Mouse (Mus musculus) stomach, postnatal 0 days (tissue): ENCODE measurements around the gene Slc25a4. TPM values are rescaled to one million over a fixed set of nuclear protein-coding genes. Genes with fewer than 3 reads are reported as not detected.
A peak's percentile ranks its signal among the peaks of the same experiment; 100 is the strongest.

ENCODE experiments used
- ATAC-seq: fragments of 200-750 bp; cut with Nextera tagmentation; 2 replicates; pipeline ENCODE4 v1.8.0; 2017; ENCODE audit not compliant: low FRiP score, low TSS enrichment
- DNase-seq: peaks from one replicate; pipeline ENCODE4 v3.0.0-alpha.2; 2016; ENCODE audit warnings: low spot score
- H3K27ac ChIP-seq: fragments of 300-500 bp; sonication (generic); replicated peaks from 2 replicates; pipeline ENCODE4 v1.5.1; 2014; ENCODE audit warnings: mild to moderate bottlenecking, control low read depth
- H3K27me3 ChIP-seq: fragments of 300-500 bp; sonication (generic); 2 replicates; pipeline ENCODE4 v1.6.1; 2014; ENCODE audit warnings: low read length; ENCODE audit not compliant: control insufficient read depth, insufficient read depth
- H3K36me3 ChIP-seq: fragments of 300-500 bp; sonication (generic); 2 replicates; pipeline ENCODE4 v1.6.1; 2014; ENCODE audit warnings: low read length, mixed read lengths; ENCODE audit not compliant: control insufficient read depth, insufficient read depth
- H3K4me1 ChIP-seq: fragments of 300-500 bp; sonication (generic); replicated peaks from 2 replicates; pipeline ENCODE4 v1.6.1; 2014; ENCODE audit warnings: antibody characterized with exemption; ENCODE audit not compliant: control insufficient read depth, insufficient read depth
- H3K4me2 ChIP-seq: fragments of 300-500 bp; sonication (generic); replicated peaks from 2 replicates; pipeline ENCODE4 v1.6.1; 2014; ENCODE audit warnings: low read depth, mild to moderate bottlenecking, control low read depth, moderate library complexity
- H3K4me3 ChIP-seq: fragments of 300-500 bp; sonication (generic); 2 replicates; pipeline ENCODE4 v1.5.1; 2014; ENCODE audit warnings: low read depth, low read length, control low read depth
- H3K9ac ChIP-seq: fragments of 300-500 bp; sonication (generic); 2 replicates; pipeline ENCODE4 v1.6.1; 2014; ENCODE audit warnings: mild to moderate bottlenecking, low read length, control low read depth, mixed read lengths
- H3K9me3 ChIP-seq: fragments of 300-500 bp; sonication (generic); 2 replicates; pipeline ENCODE4 v1.6.1; 2016; ENCODE audit warnings: low read length; ENCODE audit not compliant: control insufficient read depth
- CTCF ChIP-seq: IDR thresholded peaks from 2 replicates; pipeline ENCODE4 v1.5.1; 2016; ENCODE audit warnings: antibody characterized with exemption, low read depth, mild to moderate bottlenecking, moderate library complexity
- EP300 ChIP-seq: optimal IDR thresholded peaks from 2 replicates; pipeline ENCODE3; 2016; ENCODE audit warnings: antibody characterized with exemption
- WGBS: fragments of 180-500 bp; shearing (Covaris S2); extraction: QIAGEN DNeasy Blood & Tissue Kit; methylation state at CpG from one replicate; pipeline ENCODE4 v1.1.7; 2014; 5-methylcytosine and 5-hydroxymethylcytosine counted together
- microRNA-seq: library from miRNA; unstranded; fragments of <30 nt; microRNA quantifications from one replicate; pipeline ENCODE4, GENCODE M21; 2016
- polyA plus RNA-seq: library from polyadenylated mRNA; unstranded; fragments of >200 nt; fragmentation: Nextera tagmentation; extraction: Ambion mirVana; gene quantifications from 2 replicates; pipeline ENCODE4 v1.2.1, GENCODE M21; 2015

Gene Slc25a4
- polyA plus RNA-seq, 1 experiment from 2014 or later = 344 TPM

DNA sequence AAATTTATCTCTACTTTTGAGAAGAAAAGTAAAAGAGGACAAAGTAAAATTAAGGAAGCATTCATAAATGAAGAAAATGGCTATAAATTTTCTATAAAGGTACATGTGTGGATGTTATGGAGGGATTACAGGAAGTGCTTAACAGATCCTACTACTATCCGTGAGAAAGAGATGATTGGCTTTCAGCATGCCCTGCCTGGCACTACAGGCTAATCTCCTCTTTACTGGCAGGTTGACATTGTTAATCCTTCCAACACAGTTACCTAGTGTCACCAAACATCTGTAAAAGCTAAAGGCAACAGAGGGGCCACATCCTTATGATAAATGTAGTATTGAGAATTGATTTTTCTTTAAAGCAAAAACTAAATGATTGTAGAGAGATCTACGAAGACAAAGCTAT, 37.4 kb downstream of the Slc25a4 start:
- no peaks in the 10 kb centered on the region for H3K27me3 ChIP-seq
- WGBS = 81% methylated on average over 2 of the region's 2 CpGs
- DNase-seq (no peak), ATAC-seq (no peak)
- H3K9me3 ChIP-seq = no peaks in the 10 kb centered on the region
- no peak overlapping the region for H3K27ac ChIP-seq
- H3K4me2 ChIP-seq = no peak overlapping the region
- H3K36me3 ChIP-seq = peaks cover 4% of the 10 kb centered on the region; the same call in 1 of the 2 replicates
- H3K4me3 ChIP-seq = no peak overlapping the region
- no peaks in the 10 kb centered on the region for H3K4me1 ChIP-seq
- H3K9ac ChIP-seq = no peak overlapping the region
- TF ChIP-seq EP300 = no peak
- TF ChIP-seq CTCF = no peak

GRCm38 (mm10) chr8:46163870-46164190, 47.3 kb downstream of the Slc25a4 start:
- Histone ChIP-seq H3K27ac (peak overlapping the region; percentile 84), H3K9me3 (no peaks in the 10 kb centered on the region), H3K9ac (peak overlapping the region; percentile 83), H3K4me3 (peak overlapping the region; percentile 81), H3K36me3 (no peaks in the 10 kb centered on the region), H3K4me1 (no peaks in the 10 kb centered on the region; the same call in 1 of the 2 replicates), H3K4me2 (peak overlapping the region; percentile 88), H3K27me3 (no peaks in the 10 kb centered on the region)
- 1% methylated on average over 19 of the region's 25 CpGs for WGBS
- DNase-seq (no peak), ATAC-seq (no peak)
- 0 out of 2 replicates have a peak, but pooled peaks have one; percentile 1 for TF ChIP-seq CTCF
- TF ChIP-seq EP300 = no peak

DNA sequence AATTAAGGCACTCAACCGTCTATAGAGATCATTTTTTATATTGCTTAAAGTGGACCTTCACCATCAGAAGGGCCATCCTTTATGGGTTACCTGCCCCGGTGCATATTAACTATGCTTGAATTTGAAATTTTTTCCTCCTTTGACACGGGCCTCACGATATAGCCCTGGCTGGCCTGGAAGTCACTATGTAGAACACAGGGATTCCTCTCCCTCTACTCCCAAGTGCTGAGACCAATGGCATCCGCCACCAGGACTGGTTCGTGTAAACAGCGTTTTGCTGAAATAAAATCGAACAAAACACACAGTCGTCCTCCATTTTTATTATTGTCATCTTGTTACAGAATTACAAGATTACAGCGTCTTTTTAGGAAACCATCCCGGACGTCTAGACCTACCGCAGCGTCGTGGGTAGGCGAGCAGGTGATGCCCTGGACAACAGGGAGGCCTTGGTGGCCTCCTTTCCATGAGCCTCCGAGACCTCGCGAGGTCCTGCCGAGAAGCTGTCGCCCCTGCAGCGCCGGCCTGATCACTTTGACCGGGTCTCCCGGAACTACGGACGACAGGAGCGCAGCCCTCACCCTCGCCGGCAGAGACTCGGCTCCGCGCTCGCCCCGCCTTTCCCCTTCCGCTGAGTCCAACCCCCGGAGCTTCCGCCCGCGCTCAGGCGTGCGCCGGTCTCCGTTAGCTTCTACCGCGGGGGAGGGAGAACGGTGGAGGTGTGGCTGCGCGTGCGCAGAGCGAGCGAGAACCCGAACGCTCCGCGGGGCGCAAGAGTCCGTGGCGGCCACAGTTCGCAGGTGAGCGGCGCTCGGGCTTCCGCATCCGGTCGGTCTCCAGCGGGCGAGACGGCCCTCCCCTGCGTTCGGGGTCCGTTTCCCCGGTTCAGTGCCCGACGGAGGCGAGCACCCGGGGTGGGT, 47.9 kb downstream of the Slc25a4 start:
- H3K4me1 ChIP-seq = no peaks in the 10 kb centered on the region; the same call in 1 of the 2 replicates
- ATAC-seq (peak; percentile 99), DNase-seq (peak; percentile 98)
- H3K27ac ChIP-seq = peak overlapping the region; percentile 84
- peak overlapping the region; percentile 88 for H3K4me2 ChIP-seq
- WGBS = under 1% methylated on average over 68 of the region's 77 CpGs
- no peaks in the 10 kb centered on the region for H3K9me3 ChIP-seq
- TF ChIP-seq EP300 (no peak), CTCF (peak; percentile 9; the same call in 1 of the 2 replicates)
- no peaks in the 10 kb centered on the region for H3K27me3 ChIP-seq
- peak overlapping the region; percentile 81 for H3K4me3 ChIP-seq
- no peaks in the 10 kb centered on the region for H3K36me3 ChIP-seq
- H3K9ac ChIP-seq = peak overlapping the region; percentile 83

Small RNA genes lying within 50 kb of the gene (microRNA-seq; reads per million reads assigned to microRNA genes)
- gene Gm23812 = not detected

Other genes starting within 250 kb of the Slc25a4 start
- gene 1700029J07Rik, start 236.0 kb downstream of the Slc25a4 start, polyA plus RNA-seq = 1.2 and 1.7 TPM in 2 replicates
- 68.8 and 73.8 TPM in 2 replicates for gene Ufsp2, start 235.8 kb downstream of the Slc25a4 start, polyA plus RNA-seq
- gene Lrp2bp, start 212.0 kb downstream of the Slc25a4 start, polyA plus RNA-seq = 0.15 and 0.24 TPM in 2 replicates
- 16.0 and 17.7 TPM in 2 replicates for gene Ankrd37, start 205.6 kb downstream of the Slc25a4 start, polyA plus RNA-seq
- gene Cfap97, start 59.5 kb downstream of the Slc25a4 start, polyA plus RNA-seq = 12.2 and 16.9 TPM in 2 replicates
- gene Snx25, start 59.1 kb downstream of the Slc25a4 start, polyA plus RNA-seq = 3.1 and 4.3 TPM in 2 replicates
- not detected in 2 replicates for gene Helt, start 83.4 kb upstream of the Slc25a4 start, polyA plus RNA-seq